Mouse (Mus musculus) lung, postnatal 10 days (tissue): Measurements from ENCODE around the gene Arid3a.

ENCODE experiments used
- DNase-seq: peaks from one replicate; pipeline ENCODE4 v3.0.0; 2021

The Arid3a gene

DNA sequence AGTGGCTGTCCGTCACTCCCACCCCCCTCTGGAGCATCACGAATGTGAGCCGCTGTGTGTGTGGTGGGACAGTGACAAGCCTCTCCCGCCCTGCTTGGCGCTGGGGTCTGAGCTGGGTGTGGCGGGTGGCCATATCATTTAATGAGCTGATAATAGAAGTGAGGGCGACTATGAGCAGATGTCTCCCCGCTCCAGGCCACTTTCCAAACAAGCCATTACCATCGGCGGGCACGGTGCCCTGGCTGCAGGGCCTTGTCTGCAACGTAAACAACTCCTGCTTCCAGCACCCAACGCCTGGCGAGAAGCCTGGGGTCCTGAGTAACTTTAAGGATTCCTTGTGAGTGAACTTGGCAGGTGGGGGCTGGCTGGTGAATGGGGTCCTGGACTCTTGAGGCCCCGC is 71.0 kb downstream of the Arid3a start:
- DNase-seq: peak; percentile 76

DNA sequence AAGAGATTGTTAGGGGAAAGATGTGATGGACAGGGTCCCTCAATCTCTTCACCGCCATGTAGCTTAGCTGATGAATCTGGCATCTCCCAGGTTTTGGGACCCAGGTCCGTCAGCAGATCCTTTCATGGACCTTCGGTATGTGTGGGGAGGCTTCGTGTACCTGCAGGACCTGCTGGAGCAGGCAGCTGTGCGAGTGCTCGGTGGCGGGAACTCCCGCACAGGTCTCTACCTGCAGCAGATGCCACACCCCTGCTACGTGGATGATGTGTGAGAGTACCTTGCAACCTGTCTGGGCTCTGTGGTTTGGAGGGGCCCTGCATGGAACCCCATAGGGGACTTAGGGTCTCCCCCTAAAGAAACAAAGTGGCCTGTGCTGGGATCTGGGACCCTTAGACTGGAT is 75.1 kb downstream of the Arid3a start:
- DNase-seq: no peak

DNA sequence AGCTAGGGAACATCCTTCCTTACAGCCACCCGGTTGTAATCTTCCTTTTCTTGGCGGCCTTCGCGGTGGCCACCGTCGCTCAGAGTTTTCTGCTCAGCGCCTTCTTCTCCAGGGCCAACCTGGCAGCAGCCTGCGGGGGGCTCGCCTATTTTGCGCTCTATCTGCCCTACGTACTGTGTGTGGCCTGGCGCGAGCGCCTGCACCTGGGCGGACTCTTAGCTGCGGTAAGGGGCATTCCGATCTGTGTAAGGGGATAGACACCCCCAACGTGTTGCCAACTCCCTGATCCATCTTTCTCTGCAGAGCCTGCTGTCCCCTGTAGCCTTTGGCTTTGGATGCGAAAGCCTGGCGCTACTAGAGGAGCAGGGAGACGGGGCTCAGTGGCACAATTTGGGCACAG is 76.0 kb downstream of the Arid3a start:
- no peak for DNase-seq

DNA sequence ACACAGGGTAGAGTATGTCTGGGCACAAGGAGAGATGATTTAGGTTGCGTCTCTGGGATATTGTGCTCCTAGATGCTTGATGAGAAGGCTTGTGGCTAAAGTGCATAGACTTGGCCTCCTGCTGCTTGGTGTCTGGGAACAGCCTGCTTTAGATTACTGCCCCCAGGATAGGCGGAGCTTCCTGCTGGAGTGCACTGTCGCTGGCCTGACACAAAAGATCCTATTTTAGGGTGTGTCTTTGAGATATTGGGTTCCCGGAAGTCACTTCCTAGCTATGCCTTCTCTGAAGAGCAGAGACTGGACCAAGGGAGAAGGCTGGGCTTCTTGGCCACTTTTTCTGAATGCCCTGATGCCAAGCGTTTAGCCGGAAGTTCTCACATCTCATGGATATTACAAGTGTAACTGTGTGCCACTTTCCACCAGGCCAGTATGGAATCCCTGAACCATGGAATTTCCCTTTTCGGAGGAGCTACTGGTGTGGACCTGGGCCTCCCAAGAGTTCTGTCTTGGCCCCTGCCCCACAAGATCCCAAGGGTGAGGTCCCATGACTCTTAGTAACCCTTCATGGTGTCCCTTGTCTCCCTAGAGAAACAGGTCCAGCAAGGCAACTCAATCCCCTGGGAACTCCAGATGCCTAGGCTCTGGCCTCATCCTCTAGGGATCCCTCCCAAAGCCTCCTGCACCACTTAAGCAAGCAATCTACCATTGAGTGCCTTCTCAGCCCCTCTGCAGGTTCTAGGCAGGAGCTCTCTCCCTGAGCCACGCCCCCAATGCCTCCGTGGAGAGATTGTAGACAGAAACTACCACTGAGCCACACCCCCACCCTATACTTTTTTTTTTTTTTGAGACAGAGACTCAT is 76.8 kb downstream of the Arid3a start:
- peak; percentile 75 for DNase-seq

DNA sequence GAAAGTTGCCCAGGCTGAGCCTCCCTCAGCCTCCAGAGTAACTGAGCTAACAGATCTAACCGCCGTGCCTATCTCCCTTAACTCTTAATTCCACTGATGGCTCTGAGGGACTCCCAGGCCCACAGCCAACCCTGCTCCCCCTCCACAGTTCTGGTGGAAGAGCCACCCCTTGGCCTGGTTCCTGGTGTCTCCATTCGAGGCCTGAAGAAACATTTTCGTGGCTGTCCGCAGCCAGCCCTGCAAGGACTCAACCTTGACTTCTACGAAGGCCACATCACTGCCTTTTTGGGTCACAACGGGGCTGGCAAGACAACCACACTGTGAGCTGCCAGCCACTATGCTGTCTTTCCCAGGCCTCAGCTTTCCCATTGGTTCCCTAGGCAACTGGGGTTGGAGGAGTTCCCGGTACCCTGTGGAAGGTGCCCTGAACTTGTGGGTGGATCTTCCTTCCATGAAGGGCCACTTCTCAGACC is 77.4 kb downstream of the Arid3a start:
- no peak for DNase-seq
